ENCODE assay signal across 12 mouse cellular contexts in the genomic region with DNA sequence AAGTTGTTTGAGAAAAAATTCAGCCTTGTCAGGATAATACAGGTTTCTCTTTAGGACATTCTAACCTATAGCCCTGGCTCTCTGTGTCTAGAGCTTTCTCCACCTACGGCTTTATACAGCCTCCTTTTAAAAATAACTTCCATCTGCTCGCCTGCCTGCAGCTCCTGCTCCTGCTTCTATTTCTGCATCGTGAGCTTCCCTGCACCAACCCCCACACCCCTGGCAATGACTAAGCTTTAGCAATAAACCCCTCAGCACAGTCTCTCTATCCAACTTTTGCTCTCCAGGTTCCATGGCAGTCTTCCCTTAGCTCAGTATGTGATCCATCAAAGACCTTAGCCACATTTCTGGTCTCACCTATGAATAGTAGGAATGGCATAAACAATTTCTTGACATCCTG.
DNase-seq lines count a peak whose midpoint lies in the region; ATAC-seq lines count a peak whose summit lies in the region.
"Had no signal": no experiment of that assay in that cellular context is flagged by ENCODE, and none has a peak within 500 bp of the region (broad histone marks: within the 10 kb centered on the region; RNA-seq: fewer than 3 reads in every experiment).

No protein-coding gene starts in this region.

- no peaks in the 10 kb centered on the region for H3K4me1 ChIP-seq in intestine, embryonic 16.5 days (ENCODE audit: control insufficient read depth, insufficient read depth, low read length)
- H3K4me1 ChIP-seq: heart, embryonic 12.5 days had no signal

- H3K36me3 ChIP-seq in intestine, embryonic 16.5 days (ENCODE audit: control insufficient read depth, insufficient read depth, low read length): no peaks in the 10 kb centered on the region
- H3K36me3 ChIP-seq: heart, embryonic 12.5 days had no signal

- WGBS in intestine, embryonic 16.5 days: 64% methylated on average over 3 of the region's 3 CpGs

- no peak for DNase-seq in cerebellum, postnatal 4 days (ENCODE audit: low spot score in 2 of 2)
- DNase-seq in cerebellum, adult 9-11 months: peak; percentile 68
- peak; percentile 45 for DNase-seq in layer of hippocampus, adult 9-10 months (ENCODE audit: low spot score)
- DNase-seq in right cerebral cortex, adult 18-20 months: peak; percentile 90
- no peak for DNase-seq in thymus, postnatal 36 days
- DNase-seq in adrenal gland, postnatal 36 days: no peak
- DNase-seq: liver; lung, postnatal 4 days; thymus, adult 2 months had no signal

- H3K9ac ChIP-seq in intestine, embryonic 16.5 days (ENCODE audit: low read depth, low read length): no peak overlapping the region
- H3K9ac ChIP-seq: heart, embryonic 12.5 days had no signal

- no peak overlapping the region for H3K27ac ChIP-seq in intestine, embryonic 16.5 days (ENCODE audit: low read length)

- H3K4me2 ChIP-seq in intestine, embryonic 16.5 days (ENCODE audit: low read depth, low read length): no peak overlapping the region
- H3K4me2 ChIP-seq: heart, embryonic 12.5 days had no signal

- peak; percentile 86 for ATAC-seq in cerebellum, adult (ENCODE audit: insufficient number of reproducible peaks, low FRiP score, low TSS enrichment)
- no peak for ATAC-seq in intestine, embryonic 16.5 days

- H3K27me3 ChIP-seq in intestine, embryonic 16.5 days (replicated peaks; ENCODE audit: control insufficient read depth, insufficient read depth, low read length): no peaks in the 10 kb centered on the region
- H3K27me3 ChIP-seq: heart, embryonic 12.5 days had no signal

- no peaks in the 10 kb centered on the region for H3K9me3 ChIP-seq in intestine, embryonic 16.5 days (ENCODE audit: control insufficient read depth, low read length)

- H3K4me3 ChIP-seq in intestine, embryonic 16.5 days (ENCODE audit: low read length): no peak overlapping the region
- H3K4me3 ChIP-seq: heart, embryonic 12.5 days had no signal

Comparison
In these comparisons a context has a peak if more than half of its experiments do, and no peak if none do; other contexts are left out.
1. DNase-seq: peak in cerebellum, adult 9-11 months (single experiment), layer of hippocampus, adult 9-10 months (single experiment) and right cerebral cortex, adult 18-20 months (single experiment); none in cerebellum, postnatal 4 days (0 of 2), thymus, postnatal 36 days (0 of 2) and adrenal gland, postnatal 36 days (0 of 2).